Mouse (Mus musculus): ENCODE results near the gene Ano9.

- TF ChIP-seq MAX (IDR thresholded peaks at IDR 0.05; ENCODE audit: low read depth) (no peak), TCF12 (IDR thresholded peaks at IDR 0.05; ENCODE audit: insufficient read depth, poor library complexity, severe bottlenecking) (no peak), POLR2A (IDR thresholded peaks at IDR 0.05; ENCODE audit: insufficient read length, low read depth) (no peak), CEBPB (IDR thresholded peaks at IDR 0.05; ENCODE audit: insufficient read depth, poor library complexity, severe bottlenecking) (no peak), REST (IDR thresholded peaks at IDR 0.05; ENCODE audit: insufficient read depth, insufficient read length) (no peak)
Measured at GRCm38 (mm10) chr7:141059929-141060328, 57.7 kb downstream of the Ano9 start.
